Mouse (Mus musculus) neural tube, embryonic 14.5 days (tissue): ENCODE measurements at regions not wholly inside any gene's neighbourhood (a gene's known extent, or its start where the extent isn't known, plus 50 kb on each side); places are given as distances from the start of the nearest gene placed in this dataset.

ENCODE experiments used
- ATAC-seq: fragments of 200-750 bp; cut with Nextera tagmentation; 2 replicates; pipeline ENCODE4 v1.8.0; 2017; ENCODE audit warnings: low read depth, mild to moderate bottlenecking, moderate TSS enrichment, moderate library complexity
- H3K27ac ChIP-seq: fragments of 300-500 bp; sonication (generic); 2 replicates; pipeline ENCODE4 v1.5.1; 2014; ENCODE audit warnings: low read depth, mild to moderate bottlenecking, control low read depth, low read length, moderate library complexity, mixed read lengths
- H3K27me3 ChIP-seq: fragments of 300-500 bp; sonication (generic); 2 replicates; pipeline ENCODE4 v1.6.1; 2014; ENCODE audit warnings: low read length; ENCODE audit not compliant: control insufficient read depth, insufficient read depth
- H3K36me3 ChIP-seq: fragments of 300-500 bp; sonication (generic); 2 replicates; pipeline ENCODE4 v1.6.1; 2014; ENCODE audit warnings: low read length, mixed read lengths; ENCODE audit not compliant: control insufficient read depth, insufficient read depth
- H3K4me1 ChIP-seq: fragments of 300-500 bp; sonication (generic); 2 replicates; pipeline ENCODE4 v1.6.1; 2014; ENCODE audit warnings: low read length; ENCODE audit not compliant: control insufficient read depth, insufficient read depth
- H3K4me2 ChIP-seq: fragments of 300-500 bp; sonication (generic); 2 replicates; pipeline ENCODE4 v1.6.1; 2014; ENCODE audit warnings: mild to moderate bottlenecking, low read depth, low read length, control low read depth
- H3K4me3 ChIP-seq: fragments of 300-500 bp; sonication (generic); 2 replicates; pipeline ENCODE4 v1.5.1; 2014; ENCODE audit warnings: low read depth, low read length, control low read depth, mixed read lengths
- H3K9ac ChIP-seq: fragments of 300-500 bp; sonication (generic); replicated peaks from 2 replicates; pipeline ENCODE4 v1.6.1; 2014; ENCODE audit warnings: low read depth, mild to moderate bottlenecking, control low read depth, low read length, mixed read lengths
- H3K9me3 ChIP-seq: fragments of 300-500 bp; sonication (generic); 2 replicates; pipeline ENCODE4 v1.6.1; 2016; ENCODE audit warnings: low read length; ENCODE audit not compliant: control insufficient read depth
- WGBS: fragments of 180-500 bp; shearing (Covaris S2); extraction: QIAGEN DNeasy Blood & Tissue Kit; methylation state at CpG from one replicate; pipeline ENCODE4 v1.1.7; 2014; 5-methylcytosine and 5-hydroxymethylcytosine counted together

- Histone ChIP-seq H3K27me3 (no peaks in the 10 kb centered on the region), H3K9me3 (no peaks in the 10 kb centered on the region), H3K9ac (peak overlapping the region; percentile 2; the same call in 1 of the 2 replicates), H3K4me3 (peak overlapping the region; percentile 11), H3K36me3 (no peaks in the 10 kb centered on the region), H3K4me1 (peaks cover 11% of the 10 kb centered on the region; the same call in 1 of the 2 replicates), H3K27ac (0 out of 2 replicates have a peak overlapping the region, but pooled peaks have one; percentile 17), H3K4me2 (peak overlapping the region; percentile 54)
- ATAC-seq, result no peak; the same call in 1 of the 2 replicates
- WGBS, result 1% methylated on average over 13 of the region's 13 CpGs
Measured at GRCm38 (mm10) chr9:99800076-99800475, 75.9 kb downstream of the Sox14 start.

- ATAC-seq, result peak; percentile 90
- Histone ChIP-seq H3K9ac (peak overlapping the region; percentile 2; the same call in 1 of the 2 replicates), H3K4me2 (peak overlapping the region; percentile 54), H3K4me3 (peak overlapping the region; percentile 11), H3K9me3 (no peaks in the 10 kb centered on the region), H3K36me3 (no peaks in the 10 kb centered on the region), H3K27ac (peak overlapping the region; percentile 17; the same call in 1 of the 2 replicates), H3K27me3 (no peaks in the 10 kb centered on the region), H3K4me1 (peaks cover 11% of the 10 kb centered on the region; the same call in 1 of the 2 replicates)
- 1% methylated on average over 16 of the region's 16 CpGs for WGBS
Measured at GRCm38 (mm10) chr9:99799387-99800021, 76.5 kb downstream of the Sox14 start.

GRCm38 (mm10) chr9:99797066-99797770 is 78.8 kb downstream of the Sox14 start:
- Histone ChIP-seq H3K27me3 (no peaks in the 10 kb centered on the region), H3K4me2 (no peak overlapping the region), H3K27ac (no peak overlapping the region), H3K4me1 (peaks cover 11% of the 10 kb centered on the region; the same call in 1 of the 2 replicates), H3K9me3 (no peaks in the 10 kb centered on the region), H3K9ac (no peak overlapping the region), H3K4me3 (no peak overlapping the region), H3K36me3 (no peaks in the 10 kb centered on the region)
- no peak for ATAC-seq
- 13% methylated on average over 9 of the region's 9 CpGs for WGBS

GRCm38 (mm10) chr9:99792700-99793099 is 75.6 kb upstream of the Cldn18 start:
- Histone ChIP-seq H3K4me2 (no peak overlapping the region), H3K27me3 (no peaks in the 10 kb centered on the region), H3K36me3 (no peaks in the 10 kb centered on the region), H3K9ac (no peak overlapping the region), H3K4me3 (no peak overlapping the region), H3K9me3 (no peaks in the 10 kb centered on the region), H3K4me1 (no peaks in the 10 kb centered on the region), H3K27ac (no peak overlapping the region)
- no peak for ATAC-seq
- 56% methylated on average over 7 of the region's 7 CpGs for WGBS

GRCm38 (mm10) chr9:99786864-99787263 is 69.8 kb upstream of the Cldn18 start:
- WGBS, result 85% methylated on average over 7 of the region's 7 CpGs
- Histone ChIP-seq H3K4me3 (no peak overlapping the region), H3K9ac (no peak overlapping the region), H3K4me2 (no peak overlapping the region), H3K36me3 (no peaks in the 10 kb centered on the region), H3K9me3 (no peaks in the 10 kb centered on the region), H3K4me1 (no peaks in the 10 kb centered on the region), H3K27me3 (no peaks in the 10 kb centered on the region), H3K27ac (no peak overlapping the region)
- no peak for ATAC-seq

GRCm38 (mm10) chr9:99783156-99783555 is 66.1 kb upstream of the Cldn18 start:
- Histone ChIP-seq H3K9me3 (no peaks in the 10 kb centered on the region), H3K9ac (no peak overlapping the region), H3K36me3 (no peaks in the 10 kb centered on the region), H3K4me1 (no peaks in the 10 kb centered on the region), H3K4me2 (no peak overlapping the region), H3K27me3 (no peaks in the 10 kb centered on the region), H3K27ac (no peak overlapping the region), H3K4me3 (no peak overlapping the region)
- 65% methylated on average over 2 of the region's 2 CpGs for WGBS
- ATAC-seq, result no peak

GRCm38 (mm10) chr9:99782364-99783119 is 65.5 kb upstream of the Cldn18 start:
- H3K9ac ChIP-seq, result no peak overlapping the region
- WGBS, result 35% methylated on average over 7 of the region's 7 CpGs

GRCm38 (mm10) chr9:99778871-99779270 is 61.8 kb upstream of the Cldn18 start:
- Histone ChIP-seq H3K27me3 (no peaks in the 10 kb centered on the region), H3K9ac (no peak overlapping the region), H3K4me3 (no peak overlapping the region), H3K27ac (no peak overlapping the region), H3K9me3 (no peaks in the 10 kb centered on the region), H3K36me3 (no peaks in the 10 kb centered on the region), H3K4me2 (no peak overlapping the region), H3K4me1 (no peaks in the 10 kb centered on the region)
- no peak for ATAC-seq
- 72% methylated on average over 4 of the region's 4 CpGs for WGBS

More at GRCm38 (mm10) chr9:99782364-99783119, 65.5 kb upstream of the Cldn18 start:
- H3K27me3 ChIP-seq, result no peaks in the 10 kb centered on the region
- no peak overlapping the region for H3K4me2 ChIP-seq
- no peak overlapping the region for H3K27ac ChIP-seq
- no peaks in the 10 kb centered on the region for H3K36me3 ChIP-seq
- H3K4me1 ChIP-seq, result no peaks in the 10 kb centered on the region
- no peak for ATAC-seq
- H3K9me3 ChIP-seq, result no peaks in the 10 kb centered on the region
- H3K4me3 ChIP-seq, result no peak overlapping the region

- Histone ChIP-seq H3K27me3 (no peaks in the 10 kb centered on the region), H3K9me3 (no peaks in the 10 kb centered on the region), H3K4me3 (no peak overlapping the region), H3K4me2 (no peak overlapping the region), H3K4me1 (no peaks in the 10 kb centered on the region), H3K36me3 (no peaks in the 10 kb centered on the region), H3K9ac (no peak overlapping the region), H3K27ac (no peak overlapping the region)
- WGBS, result 6% methylated on average over 10 of the region's 10 CpGs
- no peak for ATAC-seq
Measured at GRCm38 (mm10) chr9:99770696-99771095, 53.6 kb upstream of the Cldn18 start.
